Mouse (Mus musculus): Measurements from ENCODE around the gene Mettl16. TPM values are rescaled to one million over a fixed set of nuclear protein-coding genes. Genes with fewer than 3 reads are reported as not detected.

The Mettl16 gene
- polyA plus RNA-seq, 2 experiments, result 9.3 to 14.6 TPM

DNA sequence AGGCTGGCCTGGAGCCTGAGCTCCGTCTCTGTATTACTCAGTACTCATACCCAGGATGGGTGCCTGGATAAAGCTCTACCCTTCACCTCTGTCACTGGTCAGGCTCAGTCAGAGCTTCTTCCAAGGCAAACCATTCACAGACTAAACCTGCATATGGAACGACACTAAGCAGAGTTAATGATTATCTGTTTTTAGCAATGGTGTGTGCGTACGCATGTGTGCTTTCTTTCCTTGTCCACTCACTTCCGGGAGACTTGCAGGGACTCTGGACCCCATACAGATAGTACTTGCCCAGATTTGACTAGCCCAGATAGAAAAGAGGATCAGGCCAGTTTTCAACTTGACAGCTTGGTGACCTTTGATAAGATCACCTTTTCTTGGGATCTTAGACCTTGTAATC is 56.1 kb downstream of the Mettl16 start:
- ATAC-seq (ENCODE audit: insufficient read depth), result no peak
- H3K9ac ChIP-seq (replicated peaks), result no peak overlapping the region
- no peak overlapping the region for H3K4me2 ChIP-seq (ENCODE audit: low read depth)
- no peaks in the 10 kb centered on the region for H3K9me3 ChIP-seq (ENCODE audit: control insufficient read depth, low read length)
- peaks cover 18 to 31% of the 10 kb centered on the region in 2 experiments for H3K4me1 ChIP-seq (replicated peaks; ENCODE audit: control insufficient read depth in 2 of 2, insufficient read depth in 2 of 2, low read length in 1 of 2)
- H3K36me3 ChIP-seq (replicated peaks; ENCODE audit: control insufficient read depth, insufficient read depth, low read depth), result no peaks in the 10 kb centered on the region
- 57% methylated on average over 5 of the region's 5 CpGs for WGBS (ENCODE audit: insufficient replicate concordance)
- peak overlapping the region; percentile 18 for H3K27ac ChIP-seq
- DNase-seq (ENCODE audit: low read depth in 3 of 3, low spot score in 3 of 3), result no peak
- TF ChIP-seq EP300 (IDR thresholded peaks at IDR 0.05; ENCODE audit: low read depth) (no peak), CTCF (IDR thresholded peaks at IDR 0.05; ENCODE audit: low read depth) (no peak)
- H3K27me3 ChIP-seq (ENCODE audit: control insufficient read depth, insufficient read depth, low read length), result no peaks in the 10 kb centered on the region
- no peak overlapping the region for H3K4me3 ChIP-seq (ENCODE audit: insufficient read depth in 1 of 2, low read depth in 2 of 2, low read length in 2 of 2)

DNA sequence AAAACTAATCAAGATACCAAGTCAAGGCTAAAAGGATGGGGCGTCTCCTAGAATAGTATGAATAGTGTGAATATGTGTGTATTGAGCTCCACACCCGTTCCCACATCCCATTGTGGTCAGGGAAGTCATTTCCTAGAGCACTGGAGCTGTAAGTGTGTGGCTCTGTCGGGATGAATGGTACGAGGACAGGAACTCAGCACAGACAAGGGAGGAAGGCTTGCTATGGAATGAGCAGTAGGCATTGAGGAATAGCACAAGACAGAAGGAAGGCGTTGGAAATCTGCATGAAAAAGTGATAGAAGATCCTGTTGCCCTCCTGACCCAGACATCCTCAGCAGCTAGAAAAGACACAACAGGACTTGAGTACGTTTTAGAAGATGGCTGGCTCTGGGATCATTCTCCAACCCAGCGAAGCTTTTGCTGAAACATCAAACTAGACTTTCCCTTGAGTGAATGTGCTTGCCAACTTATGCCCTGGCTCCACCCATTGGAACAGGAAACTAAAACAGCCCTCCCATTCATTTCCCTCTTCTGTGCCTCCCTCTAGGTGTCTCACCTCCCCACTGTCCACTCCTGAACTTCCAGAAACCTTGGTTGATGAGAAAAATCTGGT is 57.3 kb downstream of the Mettl16 start:
- Histone ChIP-seq H3K4me2 (ENCODE audit: low read depth) (peak overlapping the region; percentile 100; the same call in 1 of the 2 replicates), H3K4me1 (replicated peaks; ENCODE audit: control insufficient read depth in 2 of 2, insufficient read depth in 2 of 2, low read length in 1 of 2) (peaks cover 20 to 37% of the 10 kb centered on the region in 2 experiments), H3K27ac (no peak overlapping the region), H3K9me3 (ENCODE audit: control insufficient read depth, low read length) (no peaks in the 10 kb centered on the region), H3K4me3 (ENCODE audit: insufficient read depth in 1 of 2, low read depth in 2 of 2, low read length in 2 of 2) (no peak overlapping the region), H3K9ac (replicated peaks) (0 out of 2 replicates have a peak overlapping the region, but pooled peaks have one; percentile 6), H3K36me3 (replicated peaks; ENCODE audit: control insufficient read depth, insufficient read depth, low read depth) (no peaks in the 10 kb centered on the region), H3K27me3 (ENCODE audit: control insufficient read depth, insufficient read depth, low read length) (no peaks in the 10 kb centered on the region)
- no peak for TF ChIP-seq CTCF (IDR thresholded peaks at IDR 0.05; ENCODE audit: low read depth)
- TF ChIP-seq EP300 (IDR thresholded peaks at IDR 0.05; ENCODE audit: low read depth), result no peak
- DNase-seq (ENCODE audit: low read depth in 3 of 3, low spot score in 3 of 3) (no peak), ATAC-seq (ENCODE audit: insufficient read depth) (no peak)
- WGBS (ENCODE audit: insufficient replicate concordance), result 51% methylated on average over 7 of the region's 7 CpGs

GRCm38 (mm10) chr11:74828404-74828931 is 57.8 kb downstream of the Mettl16 start:
- Histone ChIP-seq H3K9ac (replicated peaks) (0 out of 2 replicates have a peak overlapping the region, but pooled peaks have one; percentile 6), H3K4me2 (ENCODE audit: low read depth) (peak overlapping the region; percentile 100)

DNA sequence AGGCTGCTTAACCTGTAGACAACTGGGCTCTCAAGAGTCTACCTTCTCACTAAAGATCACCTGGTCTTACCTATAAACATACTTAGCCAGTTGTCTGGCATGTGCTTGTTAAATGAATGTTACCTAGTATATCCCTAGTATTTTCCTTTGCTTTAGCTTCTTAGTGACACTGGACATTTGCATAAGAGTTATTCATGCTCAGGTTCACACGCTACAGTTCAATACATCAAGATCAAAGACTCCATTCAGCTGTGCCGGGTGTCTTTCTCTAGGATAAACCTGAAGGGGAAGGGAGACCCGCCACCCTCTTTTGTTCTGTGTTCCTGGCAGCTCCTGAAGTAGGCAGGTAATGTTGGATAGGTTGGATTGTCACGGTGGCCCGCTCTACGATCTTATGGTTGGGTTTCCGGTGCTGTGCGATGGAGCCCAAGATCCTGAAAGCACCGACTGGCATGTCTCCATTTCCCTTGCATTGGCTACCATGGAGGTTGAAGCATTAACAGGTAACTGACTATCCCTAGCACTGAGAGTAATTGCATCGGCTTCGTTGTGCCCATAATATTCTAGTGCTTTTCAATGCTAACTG is 58.4 kb downstream of the Mettl16 start:
- Histone ChIP-seq H3K36me3 (replicated peaks; ENCODE audit: control insufficient read depth, insufficient read depth, low read depth) (no peaks in the 10 kb centered on the region), H3K4me1 (replicated peaks; ENCODE audit: control insufficient read depth in 2 of 2, insufficient read depth in 2 of 2, low read length in 1 of 2) (peaks cover 28 to 47% of the 10 kb centered on the region in 2 experiments), H3K27me3 (ENCODE audit: control insufficient read depth, insufficient read depth, low read length) (no peaks in the 10 kb centered on the region), H3K4me3 (ENCODE audit: insufficient read depth in 1 of 2, low read depth in 2 of 2, low read length in 2 of 2) (peak overlapping the region; percentile 79 to 84), H3K9ac (replicated peaks) (peak overlapping the region; percentile 66), H3K27ac (peak overlapping the region; percentile 91), H3K4me2 (ENCODE audit: low read depth) (peak overlapping the region; percentile 100), H3K9me3 (ENCODE audit: control insufficient read depth, low read length) (no peaks in the 10 kb centered on the region)
- TF ChIP-seq EP300 (IDR thresholded peaks at IDR 0.05; ENCODE audit: low read depth), result no peak
- no peak for TF ChIP-seq CTCF (IDR thresholded peaks at IDR 0.05; ENCODE audit: low read depth)
- ATAC-seq (ENCODE audit: insufficient read depth) (no peak), DNase-seq (ENCODE audit: low read depth in 3 of 3, low spot score in 3 of 3) (no peak)
- WGBS (ENCODE audit: insufficient replicate concordance), result 22% methylated on average over 11 of the region's 11 CpGs

More at GRCm38 (mm10) chr11:74828404-74828931, 57.8 kb downstream of the Mettl16 start:
- DNase-seq (ENCODE audit: low read depth in 3 of 3, low spot score in 3 of 3), result no peak
- H3K36me3 ChIP-seq (replicated peaks; ENCODE audit: control insufficient read depth, insufficient read depth, low read depth), result no peaks in the 10 kb centered on the region
- no peaks in the 10 kb centered on the region for H3K9me3 ChIP-seq (ENCODE audit: control insufficient read depth, low read length)
- TF ChIP-seq CTCF (IDR thresholded peaks at IDR 0.05; ENCODE audit: low read depth) (peak; percentile 26; the same call in 1 of the 2 replicates), EP300 (IDR thresholded peaks at IDR 0.05; ENCODE audit: low read depth) (no peak)
- no peaks in the 10 kb centered on the region for H3K27me3 ChIP-seq (ENCODE audit: control insufficient read depth, insufficient read depth, low read length)
- H3K27ac ChIP-seq, result no peak overlapping the region
- 56% methylated on average over 2 of the region's 2 CpGs for WGBS (ENCODE audit: insufficient replicate concordance)
- H3K4me3 ChIP-seq (ENCODE audit: insufficient read depth in 1 of 2, low read depth in 2 of 2, low read length in 2 of 2), result no peak overlapping the region
- H3K4me1 ChIP-seq (replicated peaks; ENCODE audit: control insufficient read depth in 2 of 2, insufficient read depth in 2 of 2, low read length in 1 of 2), result peaks cover 25 to 41% of the 10 kb centered on the region in 2 experiments
- ATAC-seq (ENCODE audit: insufficient read depth), result no peak

DNA sequence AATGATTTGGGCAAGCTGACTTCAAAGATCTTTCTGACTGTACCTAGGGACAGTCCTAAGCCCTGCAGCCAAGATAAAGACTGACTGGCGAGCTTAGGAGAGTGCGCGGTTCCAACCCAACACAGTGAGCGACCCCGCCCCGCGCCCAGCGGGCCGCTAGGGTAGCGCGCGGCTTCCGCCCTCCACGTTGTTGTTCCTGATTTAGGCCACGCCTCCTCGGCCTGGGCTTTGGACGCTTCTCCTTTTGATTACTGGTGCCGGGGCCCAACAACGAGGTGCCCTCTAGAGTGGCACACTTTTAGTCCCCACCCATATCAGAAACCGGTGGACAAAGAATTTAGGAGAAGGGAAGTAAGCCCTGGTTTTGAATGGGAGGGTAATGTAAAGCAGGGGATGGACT is 59.2 kb downstream of the Mettl16 start:
- peak; percentile 74 to 80 (median 76) for DNase-seq (ENCODE audit: low read depth in 3 of 3, low spot score in 3 of 3)

More for the DNA sequence above, 59.2 kb downstream of the Mettl16 start:
- H3K4me2 ChIP-seq (ENCODE audit: low read depth), result peak overlapping the region; percentile 100
- no peaks in the 10 kb centered on the region for H3K9me3 ChIP-seq (ENCODE audit: control insufficient read depth, low read length)
- H3K4me1 ChIP-seq (replicated peaks; ENCODE audit: control insufficient read depth in 2 of 2, insufficient read depth in 2 of 2, low read length in 1 of 2), result peaks cover 32 to 54% of the 10 kb centered on the region in 2 experiments
- TF ChIP-seq EP300 (IDR thresholded peaks at IDR 0.05; ENCODE audit: low read depth) (no peak), CTCF (IDR thresholded peaks at IDR 0.05; ENCODE audit: low read depth) (peak; percentile 63)
- WGBS (ENCODE audit: insufficient replicate concordance), result under 1% methylated on average over 20 of the region's 20 CpGs
- ATAC-seq (ENCODE audit: insufficient read depth), result peak; percentile 50
- H3K4me3 ChIP-seq (ENCODE audit: insufficient read depth in 1 of 2, low read depth in 2 of 2, low read length in 2 of 2), result peak overlapping the region; percentile 79 to 84
- H3K27me3 ChIP-seq (ENCODE audit: control insufficient read depth, insufficient read depth, low read length), result no peaks in the 10 kb centered on the region
- no peaks in the 10 kb centered on the region for H3K36me3 ChIP-seq (replicated peaks; ENCODE audit: control insufficient read depth, insufficient read depth, low read depth)
- H3K9ac ChIP-seq (replicated peaks), result peak overlapping the region; percentile 66
- peak overlapping the region; percentile 91 for H3K27ac ChIP-seq
